Mouse (Mus musculus): ENCODE data around the gene Pdap1.
"Not testable (repeated sequence)": the region's sequence is repeated elsewhere in the genome, so short reads cannot be mapped to it uniquely, and the experiment has no call there.

Pdap1 gene

DNA sequence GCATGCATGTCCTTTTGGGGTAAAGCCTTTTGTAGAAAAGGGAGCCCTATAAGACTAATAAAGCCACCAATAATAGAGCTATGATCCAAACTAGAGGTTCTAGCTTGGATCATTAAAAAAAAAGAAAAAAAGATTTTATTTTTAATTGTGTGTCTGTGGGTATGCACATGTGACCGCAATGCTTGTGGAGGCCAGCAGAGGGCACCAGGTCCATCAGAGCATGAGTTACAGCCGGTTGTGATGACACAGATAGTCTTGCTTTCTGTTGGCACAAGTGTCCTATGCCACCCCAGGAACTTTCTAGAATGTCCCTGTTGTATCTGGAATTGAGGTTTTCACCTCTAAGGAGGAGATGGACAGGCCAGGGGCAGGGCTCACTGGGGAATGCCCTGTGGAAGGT lies 20.7 kb downstream of the Pdap1 start:
- no peak for DNase-seq (ENCODE audit: low spot score in 2 of 2)

DNA sequence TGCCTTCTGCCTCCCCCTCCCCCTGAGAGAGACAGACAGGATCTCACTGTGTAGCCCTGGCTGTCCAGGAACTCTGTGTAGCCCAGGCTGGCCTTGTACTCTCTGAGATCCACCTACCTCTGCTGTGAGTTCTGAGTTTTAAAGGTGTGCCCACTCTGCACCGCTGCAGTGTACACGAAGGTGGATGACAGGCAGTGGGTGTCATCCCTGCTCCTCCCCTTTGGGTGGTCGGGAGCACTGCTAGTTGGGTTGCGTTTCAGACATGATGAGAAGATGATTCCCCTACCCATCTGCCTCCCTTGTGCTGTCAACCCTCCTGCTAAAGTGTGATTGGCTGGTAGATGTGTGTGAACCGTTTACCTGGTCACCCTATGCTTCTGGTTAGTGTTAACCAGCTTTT lies 21.6 kb downstream of the Pdap1 start:
- DNase-seq (ENCODE audit: low spot score in 2 of 2) = no peak

DNA sequence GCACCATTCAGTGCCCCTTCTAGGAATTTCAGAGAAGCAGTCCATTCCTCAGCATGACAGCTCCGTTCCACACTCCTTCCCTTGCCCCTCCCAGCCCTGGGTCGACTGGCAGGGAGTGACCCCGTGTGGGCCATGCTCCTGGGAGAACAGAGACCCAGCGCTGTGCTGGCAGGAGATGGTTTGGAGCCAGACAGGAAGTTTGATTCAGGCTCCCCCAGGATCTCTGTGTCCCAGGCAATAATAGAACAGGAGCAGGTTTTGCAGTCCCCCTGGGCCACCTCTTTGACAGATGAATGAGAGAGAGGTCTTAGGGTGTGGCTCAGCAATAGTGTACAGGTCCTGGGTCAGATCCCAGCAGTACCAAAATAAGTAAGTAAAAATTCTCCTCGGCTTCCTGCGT lies 22.0 kb downstream of the Pdap1 start:
- DNase-seq (ENCODE audit: low spot score in 2 of 2) = no peak

DNA sequence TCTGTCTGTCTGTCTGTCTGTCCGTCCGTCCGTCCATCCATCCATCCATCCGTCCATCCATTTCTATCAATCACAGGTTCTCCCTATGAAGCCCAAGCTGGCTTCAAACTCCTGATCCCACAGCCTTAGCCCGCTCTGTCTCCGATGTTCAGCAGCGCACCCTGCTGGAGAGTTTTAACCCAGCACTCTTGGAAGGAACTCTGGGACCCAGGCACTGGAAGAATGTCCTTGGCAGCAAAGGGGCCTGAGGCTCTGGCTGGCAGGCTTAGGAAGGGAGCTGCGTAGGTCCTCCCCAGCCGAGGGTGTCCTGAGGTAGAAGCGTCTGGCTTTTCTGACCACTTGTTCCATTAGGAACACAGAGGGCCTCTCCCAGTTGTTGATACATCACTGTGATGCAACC lies 23.1 kb downstream of the Pdap1 start:
- DNase-seq (ENCODE audit: low spot score in 2 of 2) = peak; percentile 53 to 72

DNA sequence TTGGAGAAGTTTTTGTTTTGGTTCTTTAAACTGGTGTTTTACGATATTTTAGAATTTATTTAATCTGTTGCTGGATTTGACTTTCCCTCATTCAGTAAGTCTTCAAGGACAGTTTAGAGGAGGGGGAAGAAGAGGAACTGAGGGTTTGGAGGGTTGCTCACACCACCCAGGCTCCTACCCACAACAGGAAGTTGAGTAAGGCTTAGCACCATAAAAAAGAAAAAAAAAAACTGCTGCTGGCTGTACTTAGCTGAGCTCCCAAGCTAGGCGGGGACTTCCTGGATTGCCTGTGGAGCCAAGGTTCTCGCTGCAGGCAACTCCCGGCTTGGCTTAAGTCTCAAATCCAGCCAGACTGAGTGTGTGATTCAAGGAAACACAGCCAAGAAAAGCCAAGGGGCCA lies 23.7 kb downstream of the Pdap1 start:
- peak; percentile 46 to 48 for DNase-seq (ENCODE audit: low spot score in 2 of 2)

DNA sequence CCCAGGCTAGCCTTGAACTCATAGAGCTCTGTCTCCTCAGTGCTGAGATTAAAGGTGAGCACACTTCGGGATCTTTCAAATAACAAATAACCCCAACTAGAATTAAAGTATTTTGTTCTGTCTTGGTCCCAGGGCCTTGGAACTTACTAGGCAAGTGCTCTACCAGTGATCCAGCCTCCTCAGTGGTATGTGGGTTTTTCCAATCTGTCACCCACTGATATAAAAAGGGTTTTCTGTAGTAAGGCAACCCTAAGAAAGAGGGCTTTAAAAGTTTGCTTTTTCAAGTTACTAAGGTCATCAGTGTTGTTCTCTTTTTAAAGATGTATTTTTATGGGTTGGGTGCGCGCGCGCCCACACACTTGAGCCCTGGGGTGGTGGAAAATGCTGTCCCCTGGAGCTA lies 24.3 kb downstream of the Pdap1 start:
- DNase-seq (ENCODE audit: low spot score in 2 of 2) = no peak

DNA sequence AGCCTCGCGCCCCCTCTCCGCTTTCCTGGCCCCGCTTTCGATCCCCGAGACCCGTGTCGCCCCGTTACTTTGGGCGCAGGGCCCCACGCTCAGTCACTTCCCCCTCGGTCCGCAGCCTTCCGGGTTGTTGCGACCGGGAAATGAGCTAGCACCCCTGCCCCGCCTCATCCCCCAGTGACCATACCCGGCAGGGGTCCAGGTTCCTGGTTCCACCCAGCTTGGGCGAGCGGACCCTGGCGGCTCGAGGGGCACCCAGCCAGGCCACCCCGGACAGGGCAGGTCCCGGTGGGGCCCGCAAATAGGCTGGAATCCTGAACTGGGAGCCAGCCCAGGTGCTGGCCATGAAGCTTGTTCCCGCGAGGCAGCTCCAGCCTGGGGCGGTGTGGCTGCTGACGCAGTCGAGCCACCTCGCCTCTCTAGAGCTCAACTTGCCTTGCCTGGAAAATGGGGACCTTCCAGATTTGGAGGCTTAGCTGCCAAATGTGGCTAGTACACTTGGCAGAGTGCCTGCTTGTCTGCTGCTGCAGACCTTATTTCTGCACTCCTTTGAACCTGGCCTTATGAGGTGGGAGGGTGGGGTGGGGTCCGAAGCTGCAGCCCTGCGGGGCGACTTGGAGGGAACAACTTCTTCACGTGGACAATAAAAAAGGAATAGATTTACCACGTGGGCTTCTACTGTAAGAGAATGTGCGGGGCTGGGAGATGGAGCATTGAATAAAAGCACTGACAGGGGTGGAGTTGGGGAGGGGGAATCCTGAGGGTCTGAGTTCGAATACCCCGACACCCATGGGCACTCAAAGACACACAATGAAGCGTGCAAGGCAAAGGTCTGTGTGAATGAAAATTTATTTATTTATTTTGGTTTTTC lies 25.2 kb downstream of the Pdap1 start:
- peak in 1 of 2 experiments; percentile 52 for DNase-seq (ENCODE audit: low spot score in 2 of 2)

DNA sequence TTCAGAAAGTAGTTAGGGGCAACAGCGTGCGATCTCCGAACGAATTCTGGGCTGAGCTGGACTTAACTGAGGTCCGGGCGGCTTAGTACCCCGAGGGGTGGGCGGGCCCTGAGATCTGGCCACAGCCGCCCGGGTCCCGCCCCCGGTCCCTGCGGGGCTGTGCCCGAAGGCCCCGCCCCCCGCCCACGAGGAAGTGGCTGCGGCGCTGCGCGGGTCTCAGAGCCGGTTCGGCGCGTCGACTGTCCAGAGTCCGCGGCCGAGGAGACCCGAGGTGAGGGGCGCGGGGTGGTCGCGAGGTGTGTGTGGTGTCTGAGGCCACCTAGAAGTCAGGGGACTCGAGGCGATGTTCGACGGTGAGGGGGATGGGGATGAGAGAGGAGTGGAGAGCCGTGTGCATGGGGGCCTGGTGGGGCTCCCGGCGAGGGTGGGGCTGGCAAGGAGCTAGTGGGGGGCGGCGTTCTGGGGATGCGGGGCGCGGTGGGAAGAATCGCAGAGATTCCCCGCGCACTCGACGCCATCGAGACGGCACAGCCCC lies 25.9 kb downstream of the Pdap1 start, which contains the start of gene Arpc1b:
Gene Arpc1b, plus strand, starts transcription at position 145 of the 535 bp plus-strand sequence.
- peak; percentile 48 to 57 for DNase-seq (ENCODE audit: low spot score in 2 of 2)

DNA sequence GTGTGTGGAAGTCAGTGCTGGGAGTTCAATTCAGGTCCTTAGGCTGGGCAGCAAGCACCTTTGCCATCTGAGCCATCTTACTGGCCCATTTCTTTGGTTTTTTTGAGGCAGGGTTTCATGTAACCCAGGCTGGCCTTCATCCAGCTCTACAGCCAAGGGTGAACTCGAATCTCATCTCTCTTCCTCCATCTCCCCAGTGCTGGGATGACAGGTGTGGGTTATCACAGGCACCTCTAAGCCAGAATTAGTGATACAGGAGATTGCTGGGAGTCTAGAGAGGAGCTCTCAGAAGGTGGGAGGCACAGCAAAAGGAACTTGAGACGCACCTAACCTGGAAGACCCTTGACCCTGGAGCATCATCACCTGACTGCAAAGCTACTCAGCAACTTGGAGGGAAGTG lies 26.6 kb downstream of the Pdap1 start:
- no peak for DNase-seq (ENCODE audit: low spot score in 2 of 2)

DNA sequence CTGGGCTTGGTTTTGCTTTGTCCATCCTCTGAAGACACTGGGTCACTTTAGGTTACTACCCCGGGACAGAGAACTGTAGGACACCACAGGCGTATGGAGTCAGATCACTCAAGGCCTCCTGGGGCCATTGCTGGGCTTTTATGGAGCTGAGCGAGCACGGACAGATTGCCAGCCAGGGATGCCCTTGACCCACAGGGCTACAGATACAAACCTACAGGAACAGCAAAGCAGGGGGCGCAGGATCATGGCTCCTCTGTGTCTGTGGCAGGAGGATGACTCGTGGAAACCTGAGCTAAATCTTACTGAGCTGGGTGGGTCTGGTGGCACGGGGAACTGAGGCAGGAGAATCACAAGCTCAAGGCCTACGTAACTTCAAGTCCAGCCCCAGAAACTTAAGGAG lies 27.5 kb downstream of the Pdap1 start:
- no peak for DNase-seq (ENCODE audit: low spot score in 2 of 2)

DNA sequence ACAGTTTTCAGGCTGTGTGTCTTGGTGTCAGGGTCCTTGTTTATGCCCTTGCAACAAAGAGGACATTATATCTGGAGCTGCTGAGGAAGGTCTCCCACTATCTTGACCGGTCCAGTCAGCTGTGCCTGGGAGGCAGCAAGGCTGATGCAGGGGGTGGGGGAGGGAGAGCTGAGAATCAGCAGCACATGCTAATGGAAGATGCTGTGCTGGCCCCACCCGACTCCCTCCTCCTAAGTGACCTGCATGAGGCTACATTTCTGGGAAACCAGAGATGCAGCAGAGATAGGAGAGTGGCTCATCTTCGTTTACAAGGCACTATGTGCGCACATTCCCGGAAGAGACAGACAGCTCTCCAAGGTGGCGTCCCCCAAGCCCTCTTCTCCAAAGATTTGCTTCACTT lies 29.6 kb downstream of the Pdap1 start:
- no peak for DNase-seq (ENCODE audit: low spot score in 2 of 2)

DNA sequence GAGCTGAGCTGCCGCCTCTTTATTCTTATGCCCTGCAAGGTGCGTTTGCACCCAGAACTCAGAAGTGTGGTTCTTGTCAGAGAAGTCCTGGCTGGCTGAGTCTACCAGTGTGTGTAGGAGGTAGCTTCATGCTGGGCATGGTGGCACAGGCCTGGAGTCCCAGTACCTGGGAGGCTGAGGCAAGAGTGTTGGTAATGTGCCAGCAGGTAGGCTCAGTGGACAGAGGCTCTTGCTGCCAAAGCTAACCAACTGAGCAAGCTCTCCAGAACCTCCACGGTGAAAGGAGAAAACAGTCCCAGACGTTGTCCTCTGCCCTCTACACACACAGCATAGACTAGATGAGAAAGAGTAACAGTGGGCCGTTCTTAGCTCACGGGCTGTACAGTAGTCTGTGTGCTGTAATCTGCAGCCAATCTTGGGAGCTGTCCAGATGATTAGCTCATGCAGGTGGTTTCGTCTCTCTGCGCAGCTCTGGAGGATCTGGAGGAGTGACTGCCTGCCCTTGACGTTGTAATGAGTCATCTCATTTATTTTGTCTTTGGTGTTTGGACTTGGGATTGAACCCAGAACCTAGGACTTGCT lies 34.3 kb downstream of the Pdap1 start:
- no peak for DNase-seq (ENCODE audit: low spot score in 2 of 2)

DNA sequence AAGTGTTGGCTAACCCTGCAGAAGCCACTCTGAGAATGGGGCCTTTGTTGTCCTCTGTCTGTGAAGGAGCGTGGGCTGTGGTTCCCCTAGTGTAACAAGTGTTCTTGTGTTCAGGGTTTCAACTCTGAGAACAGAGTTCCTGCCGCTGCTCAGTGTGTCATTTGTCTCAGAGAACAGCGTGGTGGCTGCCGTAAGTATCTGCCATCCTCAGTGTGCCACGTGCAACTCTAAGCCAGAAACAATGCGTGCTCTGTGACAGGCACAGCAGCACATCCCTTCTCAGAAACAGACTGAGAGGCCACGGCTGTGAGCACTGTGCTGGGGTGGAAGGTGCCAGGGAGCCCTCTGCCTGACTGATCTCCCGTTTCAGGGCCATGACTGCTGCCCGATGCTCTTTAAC lies 35.7 kb downstream of the Pdap1 start:
- no peak for DNase-seq (ENCODE audit: low spot score in 2 of 2)

DNA sequence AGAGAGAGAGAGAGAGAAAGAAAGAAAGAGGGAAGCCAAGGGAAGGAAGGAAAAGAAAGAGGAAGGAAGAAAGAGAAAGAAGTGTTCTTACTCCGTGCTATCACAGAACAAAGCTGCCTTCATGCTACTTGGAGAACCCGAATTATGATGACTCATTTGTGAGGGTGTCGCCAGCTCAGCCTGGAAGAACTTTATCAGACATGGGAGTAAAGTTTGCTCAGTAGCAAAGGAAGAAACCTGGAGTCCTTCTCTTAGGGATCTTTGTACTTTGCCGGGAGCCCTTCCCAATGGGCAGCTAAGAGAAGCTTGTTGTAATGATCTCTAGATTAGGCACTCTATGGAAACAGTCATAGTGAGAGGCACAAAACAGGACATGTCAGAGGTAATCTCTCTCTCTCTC lies 37.3 kb downstream of the Pdap1 start:
- no peak for DNase-seq (ENCODE audit: low spot score in 2 of 2)

DNA sequence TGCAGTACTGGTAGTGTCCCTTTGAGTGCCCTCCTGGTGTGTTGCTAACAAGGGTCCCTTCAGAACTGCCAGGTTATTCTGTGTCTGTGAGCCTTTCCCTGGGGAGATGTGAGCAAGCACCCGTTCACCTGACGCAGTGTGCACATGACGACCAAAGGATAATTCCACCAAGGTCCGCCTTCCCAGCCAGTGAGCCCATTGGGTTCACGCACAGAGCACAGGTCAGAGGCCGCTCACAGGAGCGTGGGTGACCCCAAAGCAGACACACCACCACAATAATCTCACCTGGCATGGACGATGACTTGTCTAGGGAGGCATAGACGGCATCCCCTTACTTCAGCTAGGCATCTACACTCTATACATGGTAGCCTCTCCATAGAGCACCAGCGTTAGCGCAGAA lies 38.6 kb downstream of the Pdap1 start:
- DNase-seq (ENCODE audit: low spot score in 2 of 2) = not testable (repeated sequence)

DNA sequence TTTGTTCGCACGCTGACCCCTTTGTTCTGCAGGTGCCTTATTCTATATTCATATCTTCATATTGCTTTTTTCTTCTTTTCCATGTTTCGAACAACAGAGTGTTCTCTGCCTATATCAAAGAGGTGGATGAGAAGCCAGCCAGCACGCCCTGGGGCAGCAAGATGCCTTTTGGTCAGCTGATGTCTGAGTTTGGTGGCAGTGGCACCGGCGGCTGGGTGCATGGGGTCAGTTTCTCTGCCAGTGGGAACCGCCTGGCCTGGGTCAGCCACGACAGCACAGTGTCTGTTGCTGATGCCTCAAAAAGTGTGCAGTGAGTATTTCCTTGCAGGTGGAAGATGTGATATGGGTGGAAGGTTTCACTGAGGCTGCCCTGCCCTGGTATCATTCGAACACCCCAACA lies 39.1 kb downstream of the Pdap1 start:
- no peak for DNase-seq (ENCODE audit: low spot score in 2 of 2)

DNA sequence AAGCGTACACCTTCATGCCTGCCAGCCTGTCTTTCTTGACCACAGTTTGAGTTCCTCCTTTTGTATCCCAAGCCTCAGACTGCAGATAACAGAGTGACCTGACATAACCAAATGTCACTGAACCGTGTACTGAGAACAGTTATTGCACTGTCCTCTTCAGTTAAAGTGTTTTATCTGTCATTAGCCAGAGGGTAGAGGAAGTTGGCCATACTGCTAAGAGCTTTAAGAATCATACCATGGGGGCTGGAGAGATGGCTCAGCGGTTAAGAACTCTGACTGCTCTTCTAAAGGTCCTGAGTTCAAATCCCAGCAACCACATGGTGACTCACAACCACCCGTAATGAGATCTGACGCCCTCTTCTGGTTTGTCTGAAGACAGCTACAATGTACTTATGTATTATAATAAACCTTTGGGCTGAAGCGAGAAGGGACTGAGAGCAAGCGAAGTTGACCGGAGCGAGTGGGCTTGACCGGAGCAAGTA lies 41.7 kb downstream of the Pdap1 start:
- no peak for DNase-seq (ENCODE audit: low spot score in 2 of 2)

DNA sequence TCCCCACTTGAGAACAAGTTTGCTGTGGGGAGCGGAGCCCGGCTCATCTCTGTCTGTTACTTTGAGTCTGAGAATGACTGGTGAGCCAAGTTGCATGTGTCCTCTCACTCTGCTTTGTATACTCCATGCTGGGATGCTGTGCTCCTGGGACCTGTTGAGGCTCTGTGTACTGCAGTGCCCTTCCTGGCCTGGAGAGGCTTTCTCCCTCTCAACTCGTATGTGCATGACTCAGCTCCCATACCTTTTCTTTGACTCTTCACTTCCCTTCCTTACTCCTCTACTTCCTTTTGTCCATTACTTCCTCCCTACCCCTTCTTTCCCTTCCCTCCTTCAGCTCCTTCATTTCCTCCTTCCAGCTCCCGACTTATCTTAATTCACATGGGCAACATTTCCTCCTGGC lies 43.8 kb downstream of the Pdap1 start:
- DNase-seq (ENCODE audit: low spot score in 2 of 2) = no peak

DNA sequence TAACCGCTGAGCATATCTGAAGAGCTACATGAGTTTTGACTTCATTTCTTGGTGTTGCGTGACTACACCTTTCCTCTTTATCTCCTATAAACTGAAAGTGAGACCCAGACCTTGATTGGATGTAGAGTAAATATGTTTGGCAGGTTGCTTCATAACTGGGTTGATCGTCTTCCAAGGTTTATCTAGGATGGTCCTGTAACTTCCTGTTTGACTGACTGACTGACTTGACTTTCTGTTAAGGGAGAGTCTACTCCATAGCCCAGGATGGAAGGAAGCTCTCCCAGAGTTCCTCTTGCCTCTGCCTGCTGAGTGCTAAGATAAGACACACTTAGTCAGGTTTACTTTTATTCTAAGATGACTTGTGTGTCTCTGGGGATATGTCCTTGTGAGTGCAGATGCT lies 50.2 kb downstream of the Pdap1 start:
- DNase-seq (ENCODE audit: low spot score in 2 of 2) = no peak

DNA sequence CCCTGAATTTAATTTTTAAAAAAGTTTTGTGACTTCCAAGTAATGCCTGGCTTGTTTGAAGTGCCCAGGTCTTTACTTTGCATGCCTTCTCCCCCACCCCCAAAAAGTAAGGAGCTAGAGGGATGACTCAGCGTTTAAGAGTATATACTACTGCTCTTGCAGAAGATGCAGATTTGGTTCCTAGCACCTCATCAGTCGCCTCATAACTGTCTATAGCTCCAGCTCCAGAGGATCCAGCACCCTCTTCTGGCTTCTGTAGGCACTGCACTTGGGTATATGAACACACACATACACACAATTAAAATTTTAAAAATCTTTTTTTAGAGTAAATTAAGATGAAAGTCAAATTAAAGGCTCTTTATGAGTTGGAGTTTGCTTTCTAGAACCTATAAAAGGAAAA lies 51.9 kb downstream of the Pdap1 start:
- no peak for DNase-seq (ENCODE audit: low spot score in 2 of 2)

DNA sequence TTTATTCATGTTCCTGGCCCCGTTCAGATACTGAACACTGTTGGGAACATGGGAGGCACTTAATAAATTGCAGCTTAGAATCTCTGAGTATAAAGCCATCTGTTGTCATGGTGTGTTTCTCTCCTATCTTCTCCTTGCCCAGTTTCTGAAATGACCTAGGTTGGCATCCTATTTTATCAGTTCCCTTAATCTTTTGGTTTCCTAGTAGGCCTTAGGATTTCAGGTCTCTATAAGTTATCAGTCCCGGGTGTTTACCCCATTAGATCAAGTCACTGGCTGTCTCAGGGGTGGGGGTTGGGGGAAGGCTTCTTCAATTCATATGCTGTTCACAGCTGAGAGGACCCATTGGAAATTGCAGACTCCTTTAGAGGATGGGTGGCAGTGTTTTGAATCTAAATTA lies 55.2 kb downstream of the Pdap1 start:
- no peak for DNase-seq (ENCODE audit: low spot score in 2 of 2)

DNA sequence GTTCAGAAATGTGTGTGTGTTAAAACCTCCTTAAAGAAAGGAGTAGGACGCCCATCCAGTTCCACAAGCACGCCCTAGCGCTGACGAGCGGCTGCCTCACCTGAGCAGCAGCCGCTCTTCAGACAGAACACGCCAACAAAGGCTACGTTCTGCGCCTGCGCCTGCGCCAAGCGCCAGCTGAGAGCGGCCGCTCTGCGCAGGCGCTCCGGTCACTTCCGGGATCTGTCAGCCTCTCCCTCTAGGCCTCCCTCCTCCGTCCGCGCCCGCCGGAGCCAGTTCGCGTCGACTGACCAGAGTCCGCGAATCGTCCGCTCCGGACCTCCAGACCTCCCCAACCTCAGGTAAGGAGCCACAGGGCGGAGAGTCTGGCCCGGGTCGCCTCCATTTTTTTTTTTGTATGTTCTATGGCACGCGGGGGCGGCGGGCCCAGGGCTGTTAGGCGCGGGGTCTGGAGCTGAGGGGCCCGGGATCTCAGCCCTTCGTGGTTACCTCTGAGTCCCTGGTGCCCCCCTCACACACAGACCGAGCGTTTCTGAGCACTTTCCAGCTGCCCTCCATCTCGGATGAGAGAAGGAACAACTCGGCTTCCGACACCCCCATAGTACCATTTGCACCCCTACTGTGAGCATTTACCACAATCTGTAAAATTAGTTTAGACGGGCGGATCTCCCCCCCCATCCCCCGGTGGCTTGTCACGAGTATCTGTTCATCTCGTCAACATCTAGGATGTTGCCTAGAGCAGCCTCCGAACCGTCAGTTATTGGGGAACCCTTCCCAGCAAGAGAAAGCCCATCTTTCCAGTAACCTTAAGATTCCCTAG lies 56.2 kb downstream of the Pdap1 start, which contains the start of the genes Arpc1a and Kpna7:
Gene Arpc1a, plus strand, starts transcription at position 199 of the 820 bp plus-strand sequence.
Gene Kpna7, minus strand, starts transcription at position 399 of the 820 bp plus-strand sequence.
- peak; percentile 88 to 95 for DNase-seq (ENCODE audit: low spot score in 2 of 2)

All from thymus, postnatal 10 days (tissue).